Mouse (Mus musculus) CD4-positive, CD25-positive, alpha-beta regulatory T cell, adult 4 months (primary cell): ENCODE results near the gene Atp6v1e1. TPM values are rescaled to one million over a fixed set of nuclear protein-coding genes. Genes with fewer than 3 reads are reported as not detected.
"Not testable (repeated sequence)": the region's sequence is repeated elsewhere in the genome, so short reads cannot be mapped to it uniquely, and the experiment has no call there.

Source experiments
- ATAC-seq: one replicate; pipeline ENCODE4 v1.8.0; 2017
- polyA plus RNA-seq, 2 experiments: library from polyadenylated mRNA; unstranded; fragments of 100-300 nt; shearing (Covaris generic); gene quantifications; one replicate each; pipeline ENCODE4 v1.2.1; 2017

Gene Atp6v1e1
- polyA plus RNA-seq, 2 experiments from 2014 or later = 89.9 to 92.8 TPM

DNA sequence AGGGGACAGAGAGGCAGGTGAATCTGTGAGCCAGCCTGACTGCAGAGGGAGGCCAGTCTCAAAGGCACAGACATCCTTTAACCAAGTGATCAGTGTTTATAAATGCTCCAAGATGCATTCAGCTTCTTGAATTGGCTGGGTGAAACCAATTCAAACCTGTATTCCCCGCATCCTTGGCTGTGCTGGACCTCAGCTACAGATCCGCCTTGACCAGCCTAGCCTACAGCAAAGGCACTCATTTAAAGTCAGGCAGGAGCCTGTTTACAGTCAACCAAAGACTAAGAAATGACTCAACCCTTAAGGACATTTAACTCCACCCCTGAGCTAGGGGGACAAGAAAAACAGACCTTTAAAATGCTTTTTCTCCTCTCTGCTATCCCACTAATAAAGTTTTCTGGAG lies 3.3 kb downstream of the Atp6v1e1 start:
- ATAC-seq = no peak

DNA sequence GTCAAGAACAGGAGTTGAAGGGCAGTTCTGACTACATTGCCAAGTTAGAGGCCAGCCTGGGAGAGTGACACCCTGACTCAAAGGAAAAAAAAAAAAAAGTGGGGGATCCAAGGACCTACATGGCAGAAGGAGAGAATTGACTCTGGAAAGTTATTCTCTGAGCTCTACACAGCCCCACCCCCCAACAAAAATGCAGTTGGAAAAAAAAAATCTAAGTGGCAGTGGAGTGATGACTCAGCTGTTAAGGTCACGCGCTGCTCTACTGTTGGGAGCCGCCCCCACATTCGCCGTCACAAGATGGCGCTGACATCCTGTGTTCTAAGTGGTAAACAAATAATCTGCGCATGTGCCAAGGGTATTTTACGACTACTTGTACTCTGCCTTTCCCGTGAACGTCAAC lies 10.6 kb downstream of the Atp6v1e1 start:
- not testable (repeated sequence) for ATAC-seq

- no peak for ATAC-seq
Measured at GRCm38 (mm10) chr6:120807738-120808081, 14.9 kb downstream of the Atp6v1e1 start.

GRCm38 (mm10) chr6:120806999-120807737 lies 15.4 kb downstream of the Atp6v1e1 start:
- no peak for ATAC-seq

DNA sequence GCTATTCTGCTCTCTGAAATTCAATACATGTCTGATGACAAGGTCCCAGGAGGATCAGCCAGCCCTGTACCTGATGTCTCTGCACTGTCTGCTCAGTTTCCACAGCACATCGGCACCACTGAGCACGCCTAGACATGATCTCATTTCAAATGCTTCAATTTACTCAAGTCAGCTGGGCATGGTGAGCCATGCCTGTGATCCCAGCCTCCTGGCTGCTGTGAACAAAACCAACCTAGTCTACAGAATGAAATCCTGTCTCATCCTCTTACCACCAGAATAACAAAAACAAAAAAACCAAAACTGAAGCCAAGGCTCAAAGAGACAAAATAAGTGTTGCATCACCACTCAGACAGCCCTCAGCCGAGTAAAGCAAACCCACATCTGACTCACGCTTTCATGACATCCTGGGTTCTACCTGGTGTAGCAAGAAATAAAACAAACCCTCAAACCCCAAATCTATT lies 23.0 kb downstream of the Atp6v1e1 start:
- no peak for ATAC-seq

- no peak for ATAC-seq
Measured at GRCm38 (mm10) chr6:120798905-120799304, 23.7 kb downstream of the Atp6v1e1 start.

DNA sequence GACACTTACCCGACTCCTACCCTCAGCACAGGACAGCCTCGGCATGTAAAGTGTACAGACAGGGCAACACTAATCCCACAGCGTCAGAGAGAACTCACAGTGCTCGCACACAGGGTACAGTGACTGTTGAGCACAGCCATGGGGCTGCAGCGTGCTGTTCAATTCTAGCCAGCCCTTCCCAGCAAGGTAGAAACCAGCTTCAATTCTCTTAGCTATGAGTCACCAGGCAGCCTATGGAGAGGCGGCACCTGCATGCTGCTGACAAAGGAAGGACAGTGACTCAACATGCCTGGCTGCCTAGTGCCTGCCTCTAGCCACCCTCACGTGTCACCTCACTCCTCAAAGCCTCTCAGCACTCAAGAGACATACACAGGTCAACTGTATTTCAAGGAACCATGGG lies 24.6 kb downstream of the Atp6v1e1 start:
- no peak for ATAC-seq

GRCm38 (mm10) chr6:120796111-120796510 lies 26.5 kb downstream of the Atp6v1e1 start:
- no peak for ATAC-seq

GRCm38 (mm10) chr6:120795422-120796086 lies 27.0 kb downstream of the Atp6v1e1 start:
- no peak for ATAC-seq

DNA sequence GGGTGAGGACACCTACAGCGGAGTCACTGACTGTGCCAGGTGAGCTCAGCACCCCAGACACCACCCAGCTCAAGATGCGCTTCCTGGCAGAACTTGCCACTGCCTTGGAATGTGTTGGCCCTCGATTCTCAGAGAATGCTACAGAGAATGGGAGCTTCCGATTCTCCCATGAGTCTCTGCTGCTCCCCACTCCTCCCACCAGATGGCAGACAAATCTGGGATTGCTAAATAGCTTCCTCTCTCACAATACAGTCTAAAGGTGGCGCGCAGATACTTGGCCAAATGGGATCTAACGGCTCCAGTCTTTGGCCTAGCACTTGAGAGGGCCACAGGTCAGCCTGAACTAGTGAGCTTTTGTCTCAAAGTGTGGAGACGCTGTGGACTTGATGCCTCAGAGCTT lies 29.6 kb downstream of the Atp6v1e1 start:
- no peak for ATAC-seq

- no peak for ATAC-seq
Measured at GRCm38 (mm10) chr6:120790717-120791116, 31.9 kb downstream of the Atp6v1e1 start.

DNA sequence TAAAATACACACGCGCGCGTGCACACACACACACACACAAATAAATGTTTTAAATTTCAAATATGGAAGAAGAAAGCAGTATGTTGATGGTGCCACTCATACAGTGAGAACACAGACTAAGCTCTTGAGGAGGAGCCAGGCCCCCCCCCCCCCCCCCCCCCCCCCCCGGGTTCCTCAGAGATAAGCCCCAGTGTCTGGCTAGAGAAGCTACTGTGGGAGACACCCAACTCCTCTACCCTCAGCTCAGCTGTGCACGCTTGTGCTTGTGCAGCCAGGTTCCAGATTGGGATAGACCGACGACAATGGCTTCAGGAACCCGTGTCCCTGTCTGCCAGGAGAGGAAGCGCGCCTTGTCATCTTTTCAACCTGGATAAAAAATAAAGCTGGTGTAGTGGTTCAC lies 32.4 kb downstream of the Atp6v1e1 start:
- ATAC-seq = no peak

- ATAC-seq = peak; percentile 68
Measured at GRCm38 (mm10) chr6:120788904-120789303, 33.7 kb downstream of the Atp6v1e1 start.

GRCm38 (mm10) chr6:120788068-120788607 lies 34.5 kb downstream of the Atp6v1e1 start:
- ATAC-seq = no peak

- no peak for ATAC-seq
Measured at GRCm38 (mm10) chr6:120784351-120784750, 38.2 kb downstream of the Atp6v1e1 start.

DNA sequence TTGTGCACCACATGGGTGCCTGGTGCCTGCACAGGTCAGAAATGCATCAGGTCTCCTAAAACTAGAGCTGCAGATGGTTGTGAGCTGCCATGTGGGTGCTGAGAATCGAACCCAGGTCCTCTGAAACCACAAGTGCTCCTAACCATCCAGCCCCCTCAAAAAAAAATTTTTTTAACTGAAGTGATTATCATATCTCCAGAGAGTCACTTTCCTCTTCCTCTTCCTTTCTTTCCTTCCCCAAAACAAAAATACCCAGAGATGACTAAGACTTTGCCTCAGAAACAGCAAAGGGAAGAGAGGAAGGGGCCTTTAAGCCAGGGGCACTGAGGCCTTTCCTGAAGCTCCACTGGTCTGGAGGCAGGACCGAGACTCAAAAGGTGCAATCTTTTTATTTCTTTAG lies 39.6 kb downstream of the Atp6v1e1 start:
- ATAC-seq = no peak

DNA sequence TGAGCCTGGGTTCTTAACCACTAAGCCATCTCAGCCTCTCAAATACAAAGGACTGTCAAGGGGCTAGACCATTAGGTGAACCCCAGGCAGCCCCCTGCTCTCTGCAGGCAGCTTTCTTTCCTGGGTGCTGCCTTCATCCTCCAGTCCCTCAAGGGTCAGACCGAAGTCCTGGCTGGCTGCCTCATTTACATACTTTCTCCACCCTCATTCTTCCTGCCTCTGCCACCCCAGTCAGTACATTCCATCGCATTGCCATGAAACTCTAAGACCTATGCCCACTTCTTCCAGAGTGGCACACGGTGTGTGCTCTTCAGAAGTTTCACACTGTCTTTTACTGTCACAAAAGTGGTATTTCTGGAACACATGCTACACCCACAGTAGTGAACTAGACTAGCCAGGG lies 44.4 kb downstream of the Atp6v1e1 start:
- ATAC-seq = no peak

DNA sequence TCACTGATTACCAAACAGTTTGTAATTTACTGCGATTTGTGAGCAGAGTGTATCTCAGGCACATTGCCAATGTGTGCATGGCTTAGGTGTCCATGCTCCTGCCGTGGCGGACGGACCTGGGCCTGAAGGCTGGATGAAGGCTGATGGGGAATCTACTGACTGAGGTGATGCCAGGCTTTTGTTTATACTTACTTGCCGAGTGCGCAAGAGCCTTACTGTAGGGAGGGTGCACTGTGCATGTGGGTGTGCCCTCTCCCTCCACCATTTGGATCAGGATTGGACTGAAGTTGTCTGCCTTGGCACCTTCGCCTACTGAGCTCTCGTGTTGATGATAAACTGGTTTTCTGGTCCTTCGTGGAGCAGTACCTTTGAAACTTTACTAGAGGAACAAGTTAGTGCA lies 45.1 kb downstream of the Atp6v1e1 start:
- no peak for ATAC-seq

GRCm38 (mm10) chr6:120776286-120776685 lies 46.3 kb downstream of the Atp6v1e1 start:
- ATAC-seq = no peak

DNA sequence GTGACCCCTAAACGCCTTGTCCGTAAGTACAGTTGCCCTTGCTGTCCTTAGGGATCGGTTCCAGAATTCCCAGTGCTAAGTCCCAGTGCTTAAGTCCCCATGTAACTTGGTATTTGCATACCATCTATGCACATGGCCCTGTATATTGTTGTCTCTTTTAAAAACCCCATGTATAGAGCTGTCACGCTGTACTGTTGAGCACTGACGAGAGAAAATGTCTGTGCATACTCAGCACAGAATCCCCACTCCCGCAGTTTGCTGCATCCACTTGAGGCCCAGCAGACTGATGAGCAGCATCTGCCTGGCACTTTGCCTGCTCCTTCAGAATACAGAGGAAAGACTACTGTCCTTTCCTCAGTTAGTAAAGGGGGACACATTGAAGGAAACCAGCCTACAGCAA lies 48.8 kb downstream of the Atp6v1e1 start:
- ATAC-seq = no peak

DNA sequence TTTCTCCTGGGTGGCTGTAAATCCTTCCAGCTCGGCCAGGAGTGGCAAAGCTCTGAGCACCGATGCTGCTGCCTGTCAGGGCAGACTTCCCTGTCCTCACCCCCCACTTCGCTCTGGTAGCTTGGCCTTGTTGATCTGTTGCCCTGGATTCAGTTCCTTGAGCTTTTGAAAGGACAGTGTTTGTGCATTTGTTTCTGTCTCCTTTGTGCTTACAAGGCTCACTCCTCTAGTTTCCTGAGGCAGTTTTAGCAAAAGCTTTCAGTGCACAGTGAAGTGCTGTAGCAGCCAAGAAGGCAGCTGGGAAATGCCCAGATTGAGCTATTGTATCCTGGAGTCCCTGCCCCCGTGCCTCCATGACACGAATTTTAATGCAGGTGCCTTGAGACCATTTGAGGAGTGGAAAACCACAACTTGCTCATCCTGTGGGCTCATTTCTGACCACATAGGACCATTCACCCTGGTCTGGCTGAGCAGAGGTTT lies 49.4 kb downstream of the Atp6v1e1 start, which contains the start of gene Slc25a18:
Gene Slc25a18, plus strand, starts transcription at position 430 of the 480 bp plus-strand sequence.
- ATAC-seq = no peak

- no peak for ATAC-seq
Measured at GRCm38 (mm10) chr6:120772025-120772424, 50.6 kb downstream of the Atp6v1e1 start.

- ATAC-seq = no peak
Measured at GRCm38 (mm10) chr6:120771366-120771765, 51.2 kb downstream of the Atp6v1e1 start.

DNA sequence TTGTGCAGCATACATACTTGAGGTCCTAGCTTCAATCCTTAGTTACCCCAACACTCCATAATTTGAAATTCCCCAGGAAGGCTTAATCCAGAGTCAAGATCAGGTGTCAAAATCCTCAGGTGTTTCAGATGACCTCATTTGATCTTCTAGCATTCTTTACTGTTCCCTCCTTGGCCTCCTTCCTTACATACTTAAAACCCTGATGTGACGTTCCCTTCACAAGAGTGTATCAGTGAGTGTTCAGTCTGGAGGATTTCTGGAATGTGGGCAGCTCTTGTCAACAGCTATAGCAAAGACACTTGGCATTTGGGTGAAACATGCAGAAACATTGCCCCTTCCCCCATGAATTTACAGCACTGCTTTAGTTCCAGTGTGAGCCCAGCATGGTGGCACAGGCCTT lies 52.6 kb downstream of the Atp6v1e1 start:
- ATAC-seq = no peak
